Mouse (Mus musculus) CD4-positive, CD25-positive, alpha-beta regulatory T cell, adult 2 months (primary cell): ENCODE data around the gene Mixl1.

Experiments used
- DNase-seq: peaks from one replicate; pipeline ENCODE4 v3.0.0-alpha.2; 2012; ENCODE audit warnings: low read depth, low spot score

The Mixl1 gene

GRCm38 (mm10) chr1:180696626-180697352, at the start of gene Mixl1:
Mixl1 (minus strand) TSS chr1:180697034.
- peak; percentile 9 for DNase-seq

DNA sequence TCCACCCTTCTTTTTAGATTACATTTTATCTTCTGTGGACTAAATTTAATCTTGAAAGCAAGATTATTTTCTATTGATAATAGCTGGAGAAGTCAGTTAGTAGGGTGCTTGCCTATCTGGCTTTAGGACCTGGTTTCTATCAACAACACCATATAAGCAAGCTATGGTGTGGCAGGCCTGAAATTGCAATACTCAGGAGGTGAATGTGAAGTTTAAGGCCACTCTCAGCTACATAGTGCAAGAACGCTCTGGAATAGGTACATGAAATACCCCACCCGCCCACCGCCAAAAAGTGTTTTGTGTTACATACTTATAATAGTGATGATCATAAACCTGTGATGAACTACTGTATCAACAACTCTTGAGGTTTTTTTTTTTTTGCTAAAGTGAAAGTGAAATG, 32.4 kb upstream of the Mixl1 start:
- DNase-seq, result no peak

DNA sequence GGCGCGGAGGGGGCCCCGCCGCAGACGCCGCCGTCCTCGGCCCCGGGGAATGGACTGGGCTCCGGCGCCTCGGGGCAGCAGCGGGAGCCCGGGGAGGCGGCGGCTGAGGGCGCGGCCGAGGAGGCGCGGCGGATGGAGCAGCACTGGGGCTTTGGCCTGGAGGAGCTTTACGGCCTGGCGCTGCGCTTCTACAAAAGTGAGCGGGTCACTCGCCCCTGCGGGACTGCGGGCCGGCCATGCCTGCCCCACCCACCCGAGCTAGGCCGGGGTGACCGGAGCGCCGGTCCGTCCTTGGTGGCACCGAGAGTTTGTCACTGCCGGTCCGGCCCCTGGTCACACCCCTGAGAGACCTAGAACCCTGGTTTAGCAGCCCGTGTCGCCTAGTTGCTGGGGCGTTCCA, 29.3 kb upstream of the Mixl1 start:
- no peak for DNase-seq

GRCm38 (mm10) chr1:180725704-180726179, 28.9 kb upstream of the Mixl1 start, which contains the start of gene Acbd3:
Acbd3 (plus strand) TSS chr1:180726043.
- peak; percentile 94 for DNase-seq

DNA sequence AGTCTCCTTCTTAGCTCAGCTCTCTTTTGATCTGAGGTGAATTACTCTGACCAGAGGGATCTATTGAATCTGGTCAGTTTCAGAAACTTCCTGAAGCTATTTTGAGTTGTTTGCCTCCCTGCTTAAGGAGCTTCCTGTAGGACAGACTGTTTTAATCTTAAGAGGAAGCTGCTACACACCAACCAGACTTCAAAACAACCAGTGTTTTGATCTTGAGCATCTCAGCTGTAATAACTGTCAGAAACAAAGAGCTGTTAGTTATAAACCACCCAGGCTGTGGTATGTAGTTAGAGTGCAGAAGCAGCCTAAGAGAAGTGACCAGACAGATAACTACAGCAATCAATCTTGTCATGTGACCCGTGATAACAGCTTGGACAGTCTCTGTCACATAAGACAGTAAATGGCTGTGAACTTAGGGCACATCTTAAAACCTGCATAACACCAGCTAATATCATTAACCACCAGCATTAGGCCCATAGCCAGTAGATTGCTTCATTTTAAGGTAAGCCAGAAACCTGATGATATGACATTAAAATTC, 26.9 kb upstream of the Mixl1 start:
- peak; percentile 26 for DNase-seq

GRCm38 (mm10) chr1:180722608-180723007, 25.8 kb upstream of the Mixl1 start:
- DNase-seq, result no peak

DNA sequence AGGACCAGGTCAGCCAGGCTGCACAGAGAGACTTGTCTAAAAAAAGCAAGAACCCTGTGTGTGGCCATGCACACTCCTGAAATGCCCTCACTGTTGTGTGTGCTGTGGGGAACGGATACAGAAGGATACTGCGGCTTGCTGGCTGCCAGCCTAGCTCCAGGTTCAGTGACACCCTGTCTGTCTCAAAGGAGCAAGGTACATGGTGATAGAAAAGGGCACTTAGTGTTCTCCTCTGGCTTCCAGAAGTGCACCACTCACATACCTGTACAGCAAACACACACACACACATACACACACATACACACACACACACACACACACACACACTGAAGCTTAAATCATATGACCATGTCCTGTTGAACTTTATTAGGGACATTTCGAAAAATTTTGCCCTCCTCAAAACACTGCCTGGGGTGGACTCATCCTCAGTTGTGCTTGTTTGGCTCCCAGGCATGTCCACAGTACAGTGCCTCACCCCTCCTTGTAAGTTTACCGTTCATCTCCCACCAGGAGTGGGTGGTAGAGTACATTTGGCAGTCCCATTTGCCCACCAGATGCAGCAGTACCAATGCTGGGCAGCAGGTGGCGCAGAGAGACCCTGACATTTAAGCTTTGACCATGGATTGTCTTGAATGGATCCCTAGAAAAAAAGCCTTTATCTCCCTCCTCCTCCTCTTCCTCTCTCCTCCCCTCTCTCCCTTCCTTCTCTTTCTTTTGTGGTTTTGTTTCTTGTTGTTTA, 23.3 kb upstream of the Mixl1 start:
- peak; percentile 91 for DNase-seq

DNA sequence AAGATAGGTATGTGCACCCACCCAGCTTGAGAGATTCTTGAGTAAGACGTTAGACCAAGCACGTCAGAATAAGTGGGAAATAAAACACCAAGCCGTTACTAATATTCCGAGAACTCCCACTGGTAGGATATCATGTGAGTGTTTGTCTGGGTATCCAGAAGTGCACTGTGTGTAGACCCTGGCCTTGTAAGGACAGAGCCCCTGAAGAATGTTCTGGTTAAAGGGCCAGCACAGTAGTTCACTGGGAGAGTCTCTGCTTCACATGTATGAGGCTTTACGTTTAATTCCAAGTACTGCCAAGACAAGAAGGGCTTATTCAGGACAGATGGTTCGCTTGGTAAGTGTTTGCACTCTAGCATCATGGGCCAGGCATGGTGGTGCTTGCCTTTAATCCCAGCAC, 22.6 kb upstream of the Mixl1 start:
- no peak for DNase-seq

GRCm38 (mm10) chr1:180718756-180719155, 21.9 kb upstream of the Mixl1 start:
- DNase-seq, result no peak

- DNase-seq, result no peak
Measured at GRCm38 (mm10) chr1:180708935-180709776, 12.3 kb upstream of the Mixl1 start.

DNA sequence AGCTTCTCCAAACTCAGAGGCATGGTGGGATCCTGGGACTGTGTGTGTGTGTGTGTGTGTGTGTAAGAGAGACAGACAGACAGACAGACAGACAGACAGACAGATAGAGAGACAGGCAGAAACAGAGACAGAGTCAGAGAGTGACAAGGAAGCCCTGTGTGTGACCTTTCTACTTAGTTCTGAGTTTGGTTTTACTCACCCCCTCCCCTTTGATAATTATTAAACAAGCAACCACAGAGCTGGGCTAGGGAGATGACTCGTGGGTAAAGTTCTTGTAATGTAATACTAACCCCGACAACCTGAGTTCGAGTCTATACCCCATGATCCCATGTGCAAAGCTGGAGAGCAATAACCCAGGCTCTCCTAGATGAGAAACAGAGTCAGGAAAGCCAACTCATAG, 11.0 kb upstream of the Mixl1 start:
- DNase-seq, result no peak

DNA sequence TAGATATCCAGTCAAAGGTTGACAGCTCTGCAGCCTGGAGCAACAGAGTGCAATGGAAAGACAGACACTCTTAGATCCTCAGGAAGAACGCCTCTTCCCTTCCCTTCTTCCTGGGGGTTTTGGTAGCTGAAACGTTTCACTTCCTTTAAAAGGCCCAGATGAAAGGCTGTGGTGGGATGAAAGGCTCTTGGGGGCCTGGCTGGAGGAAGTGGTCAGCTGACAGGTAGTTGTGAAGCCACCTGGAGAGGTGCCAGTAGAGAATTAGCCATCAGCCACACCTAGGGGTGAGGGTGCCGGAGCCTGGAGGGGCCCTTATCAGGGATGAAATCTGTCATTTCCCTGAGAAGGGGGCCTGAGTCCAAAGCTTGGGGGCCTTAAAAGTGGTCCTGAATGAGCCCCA, 10.5 kb upstream of the Mixl1 start:
- no peak for DNase-seq

GRCm38 (mm10) chr1:180703400-180703799, 6.6 kb upstream of the Mixl1 start:
- DNase-seq, result no peak

DNA sequence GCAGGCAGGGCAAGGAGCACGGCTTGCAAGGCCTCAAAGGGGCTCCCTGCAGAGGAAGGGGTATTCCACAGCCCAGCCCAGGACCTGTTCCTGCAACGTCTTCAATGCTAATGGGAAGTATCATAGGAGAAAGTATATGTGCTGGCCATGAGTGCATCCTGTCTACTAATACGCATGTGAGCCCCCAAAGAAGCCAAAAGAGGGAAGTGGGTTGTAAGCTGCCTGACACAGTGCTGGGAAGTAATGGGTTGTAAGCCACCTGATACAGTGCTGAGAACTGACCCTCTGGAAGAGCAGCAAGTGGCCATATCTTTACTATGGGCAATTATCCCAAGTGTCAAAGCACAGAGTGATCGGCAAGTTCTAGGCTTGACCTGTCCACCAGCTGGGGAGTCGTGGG, 1.2 kb upstream of the Mixl1 start:
- DNase-seq, result no peak

DNA sequence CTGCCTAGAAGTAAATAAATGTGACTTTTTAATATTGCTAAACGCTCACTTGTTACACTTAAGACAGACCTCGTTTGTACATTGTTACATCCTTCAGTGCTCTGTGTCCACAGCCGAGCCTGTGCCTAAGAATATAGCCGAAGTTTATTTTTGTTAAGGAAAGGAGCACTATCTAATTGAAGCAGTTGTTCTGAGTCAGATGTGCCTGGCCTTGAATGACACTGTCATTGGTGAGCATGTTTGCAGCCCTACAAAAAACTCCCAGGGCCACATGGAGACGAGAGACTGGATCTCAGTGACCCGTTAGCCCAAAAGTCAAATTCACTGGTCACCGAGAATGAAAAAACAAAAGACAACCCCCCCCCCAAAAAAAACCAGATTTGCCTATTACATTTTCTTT, 5.5 kb downstream of the Mixl1 start:
- no peak for DNase-seq
